Mouse (Mus musculus): ENCODE results near the gene Fam71b. TPM values are rescaled to one million over a fixed set of nuclear protein-coding genes. Genes with fewer than 3 reads are reported as not detected.
"Not testable (repeated sequence)": the region's sequence is repeated elsewhere in the genome, so short reads cannot be mapped to it uniquely, and the experiment has no call there.

Fam71b gene
- total RNA-seq, 2 experiments from 2014 or later, result not detected

- DNase-seq, result no peak
Measured at GRCm38 (mm10) chr11:46384925-46385324, 11.4 kb upstream of the Fam71b start.

GRCm38 (mm10) chr11:46386556-46386955, 9.8 kb upstream of the Fam71b start:
- no peak for DNase-seq

- no peak for DNase-seq
Measured at GRCm38 (mm10) chr11:46387061-46387460, 9.3 kb upstream of the Fam71b start.

- DNase-seq, result no peak
Measured at GRCm38 (mm10) chr11:46388438-46388837, 7.9 kb upstream of the Fam71b start.

- no peak for DNase-seq
Measured at GRCm38 (mm10) chr11:46389336-46390117, 6.8 kb upstream of the Fam71b start, which contains the start of gene Itk. TSS of gene Itk (minus strand) at chr11:46389515.

- DNase-seq, result no peak
Measured at GRCm38 (mm10) chr11:46390621-46391020, 5.7 kb upstream of the Fam71b start.

GRCm38 (mm10) chr11:46392890-46393289, 3.5 kb upstream of the Fam71b start:
- no peak for DNase-seq

- no peak for DNase-seq
Measured at GRCm38 (mm10) chr11:46393413-46393812, 2.9 kb upstream of the Fam71b start.

- DNase-seq, result no peak
Measured at GRCm38 (mm10) chr11:46395088-46395487, 1.3 kb upstream of the Fam71b start.

- DNase-seq, result no peak
Measured at GRCm38 (mm10) chr11:46395698-46396097, 661 bp upstream of the Fam71b start.

GRCm38 (mm10) chr11:46396860-46397179, 461 bp downstream of the Fam71b start:
- no peak for DNase-seq

GRCm38 (mm10) chr11:46397900-46398299, 1.5 kb downstream of the Fam71b start:
- no peak for DNase-seq

- DNase-seq, result no peak
Measured at GRCm38 (mm10) chr11:46398473-46398872, 2.1 kb downstream of the Fam71b start.

- no peak for DNase-seq
Measured at GRCm38 (mm10) chr11:46398933-46399383, 2.6 kb downstream of the Fam71b start.

- no peak for DNase-seq
Measured at GRCm38 (mm10) chr11:46401555-46401954, 5.2 kb downstream of the Fam71b start.

- DNase-seq, result no peak
Measured at GRCm38 (mm10) chr11:46404986-46405385, 8.6 kb downstream of the Fam71b start.

- DNase-seq, result no peak
Measured at GRCm38 (mm10) chr11:46406721-46407120, 10.4 kb downstream of the Fam71b start.

GRCm38 (mm10) chr11:46410018-46410563, 13.7 kb downstream of the Fam71b start:
- DNase-seq, result no peak

GRCm38 (mm10) chr11:46418438-46418837, 22.1 kb downstream of the Fam71b start:
- no peak for DNase-seq

- DNase-seq, result no peak
Measured at GRCm38 (mm10) chr11:46418860-46419259, 22.5 kb downstream of the Fam71b start.

GRCm38 (mm10) chr11:46421086-46421888, 24.9 kb downstream of the Fam71b start:
- DNase-seq, result no peak

- not testable (repeated sequence) for DNase-seq
Measured at GRCm38 (mm10) chr11:46428131-46428530, 31.8 kb downstream of the Fam71b start.

- DNase-seq, result no peak
Measured at GRCm38 (mm10) chr11:46430123-46430522, 33.8 kb downstream of the Fam71b start.

All from layer of hippocampus, postnatal 36 days (tissue).